Mouse (Mus musculus) erythroid progenitor cell, adult 5-6 weeks (primary cell): ENCODE results near the gene Kcnh7. TPM values are rescaled to one million over a fixed set of nuclear protein-coding genes. Genes with fewer than 3 reads are reported as not detected.

Experiments used
- ATAC-seq: replicated peaks from 2 replicates; pipeline ENCODE4 v1.8.0; 2016; ENCODE audit warnings: moderate number of reproducible peaks, mild to moderate bottlenecking, moderate TSS enrichment, inconsistent platforms; ENCODE audit not compliant: poor library complexity, low FRiP score, severe bottlenecking
- total RNA-seq, 2 experiments: library from RNA; stranded (forward) in 1 of 2; stranded (reverse) in 1 of 2; fragments of 150-400 nt in 1 of 2; fragments of 186-747, 209-891 nt in 1 of 2; gene quantifications; 2 replicates each; pipeline versions ENCODE4 v1.2.3 to v1.2.4; 2015 to 2017; ENCODE audit warnings: low replicate concordance in 2 of 2

Gene Kcnh7
- total RNA-seq (2015; ENCODE audit: low replicate concordance) (not detected in 2 replicates), total RNA-seq (2017; ENCODE audit: low replicate concordance) (0.13 TPM in 1 of 2 replicates, not detected in the other)

GRCm38 (mm10) chr2:63183563-63184545 lies at the start of gene Kcnh7:
TSS of gene Kcnh7 (minus strand) at chr2:63184287.
- ATAC-seq: no peak

GRCm38 (mm10) chr2:63207435-63207834 lies 23.3 kb upstream of the Kcnh7 start:
- no peak for ATAC-seq

- ATAC-seq: no peak
Measured at GRCm38 (mm10) chr2:63186014-63186413, 1.9 kb upstream of the Kcnh7 start.

- no peak for ATAC-seq
Measured at GRCm38 (mm10) chr2:63184551-63185430, 704 bp upstream of the Kcnh7 start.

GRCm38 (mm10) chr2:63153701-63154100 lies 30.4 kb downstream of the Kcnh7 start:
- no peak for ATAC-seq

- no peak for ATAC-seq
Measured at GRCm38 (mm10) chr2:63127762-63128516, 56.1 kb downstream of the Kcnh7 start.

- ATAC-seq: no peak
Measured at GRCm38 (mm10) chr2:63120316-63120715, 63.8 kb downstream of the Kcnh7 start.

- ATAC-seq: no peak
Measured at GRCm38 (mm10) chr2:63117209-63118193, 66.6 kb downstream of the Kcnh7 start.

- no peak for ATAC-seq
Measured at GRCm38 (mm10) chr2:63105971-63106370, 78.1 kb downstream of the Kcnh7 start.

- no peak for ATAC-seq
Measured at GRCm38 (mm10) chr2:63099676-63100075, 84.4 kb downstream of the Kcnh7 start.

- no peak for ATAC-seq
Measured at GRCm38 (mm10) chr2:63091775-63092174, 92.3 kb downstream of the Kcnh7 start.

GRCm38 (mm10) chr2:63090447-63090846 lies 93.6 kb downstream of the Kcnh7 start:
- no peak for ATAC-seq

GRCm38 (mm10) chr2:63058386-63058785 lies 125.7 kb downstream of the Kcnh7 start:
- ATAC-seq: no peak

- no peak for ATAC-seq
Measured at GRCm38 (mm10) chr2:63049884-63050283, 134.2 kb downstream of the Kcnh7 start.

GRCm38 (mm10) chr2:63039718-63040117 lies 144.4 kb downstream of the Kcnh7 start:
- ATAC-seq: no peak

GRCm38 (mm10) chr2:63014909-63015308 lies 169.2 kb downstream of the Kcnh7 start:
- ATAC-seq: no peak

- no peak for ATAC-seq
Measured at GRCm38 (mm10) chr2:63009141-63009540, 174.9 kb downstream of the Kcnh7 start.

GRCm38 (mm10) chr2:63002784-63003183 lies 181.3 kb downstream of the Kcnh7 start:
- ATAC-seq: no peak
